Mouse (Mus musculus): Measurements from ENCODE around the gene Trim25.

- TF ChIP-seq CTCF (IDR thresholded peaks at IDR 0.05; ENCODE audit: insufficient read depth, low read length): no peak
- no peak for TF ChIP-seq POLR2A (IDR thresholded peaks at IDR 0.05; ENCODE audit: borderline replicate concordance, extremely low read depth, low read depth, low read length)
Measured at GRCm38 (mm10) chr11:88996427-88996826, 2.7 kb upstream of the Trim25 start.
